Mouse (Mus musculus) testis, adult 2 months (tissue): ENCODE results near the gene Muc2.

Source experiments
- CTCF ChIP-seq: fragments of 200-500 bp; IDR thresholded peaks from 2 replicates; pipeline ENCODE4 v1.5.1; 2012; ENCODE audit warnings: low read depth, mild to moderate bottlenecking, inconsistent platforms, low read length, moderate library complexity; ENCODE audit not compliant: control insufficient read depth, insufficient read depth, insufficient replicate concordance
- POLR2A ChIP-seq: fragments of 200-500 bp; IDR thresholded peaks from 2 replicates; pipeline ENCODE4 v1.6.1; 2012; ENCODE audit warnings: low read depth, mild to moderate bottlenecking, inconsistent platforms, low read length, moderate library complexity; ENCODE audit not compliant: control insufficient read depth

- TF ChIP-seq POLR2A: no peak
- TF ChIP-seq CTCF: no peak
These were observed 28.7 kb upstream of the Muc2 start for GRCm38 (mm10) chr7:141661481-141661880.
